Mouse (Mus musculus): ENCODE measurements at regions not wholly inside any gene's neighbourhood (a gene's known extent, or its start where the extent isn't known, plus 50 kb on each side); places are given as distances from the start of the nearest gene placed in this dataset.

GRCm38 (mm10) chr4:40334841-40335240 is 55.6 kb upstream of the Ndufb6 start:
- Histone ChIP-seq H3K4me1 (ENCODE audit: control insufficient read depth in 1 of 2, insufficient read depth in 2 of 2) (no peaks in the 10 kb centered on the region), H3K9me3 (replicated peaks; ENCODE audit: low read length) (peaks cover 4% of the 10 kb centered on the region), H3K4me2 (ENCODE audit: insufficient read depth, low read depth, poor library complexity, severe bottlenecking) (no peak overlapping the region), H3K27ac (ENCODE audit: insufficient read depth, low read depth) (no peak overlapping the region), H3K79me2 (replicated peaks; ENCODE audit: control insufficient read depth, extremely low read depth, insufficient read depth, poor library complexity, severe bottlenecking) (no peaks in the 10 kb centered on the region), H3K4me3 (replicated peaks in 1 of 3; ENCODE audit: low read depth in 2 of 3, low read length in 2 of 3, poor library complexity in 1 of 3) (no peak overlapping the region), H3K36me3 (replicated peaks in 1 of 2; ENCODE audit: control insufficient read depth in 1 of 2, insufficient read depth in 1 of 2, low read length in 1 of 2) (no peaks in the 10 kb centered on the region), H3K27me3 (replicated peaks) (no peaks in the 10 kb centered on the region), H3K9ac (ENCODE audit: insufficient read depth, low read depth) (no peak overlapping the region)
- dilution Hi-C loops (cut with MboI; ENCODE audit: extremely low pct_ligation_motif_present, extremely low pct_unique_long_range_greater_than_20kb, low sequenced_read_pairs) (no loop called here), in situ Hi-C loops (cut with MboI; ENCODE audit: low pct_ligation_motif_present, low pct_unique_long_range_greater_than_20kb, low sequenced_read_pairs) (no loop called here)
- peak; percentile 25 for DNase-seq (ENCODE audit: extremely low read depth)
- no peak for TF ChIP-seq HCFC1 (IDR thresholded peaks at IDR 0.05; ENCODE audit: low read depth, low read length)
- TF ChIP-seq NRF1 (IDR thresholded peaks at IDR 0.05; ENCODE audit: low read depth, low read length), result no peak
- no peak for TF ChIP-seq ZNF384 (IDR thresholded peaks at IDR 0.05; ENCODE audit: low read depth, low read length)
- TF ChIP-seq ZKSCAN1 (IDR thresholded peaks at IDR 0.05; ENCODE audit: borderline replicate concordance, low read depth, low read length), result no peak
- TF ChIP-seq RAD21 (IDR thresholded peaks at IDR 0.05; ENCODE audit: low read depth, low read length), result peak; percentile 29
- TF ChIP-seq MAX (IDR thresholded peaks at IDR 0.05; ENCODE audit: low read length), result no peak
- no peak for TF ChIP-seq ELF1 (IDR thresholded peaks at IDR 0.05; ENCODE audit: low read depth, low read length)
- no peak for TF ChIP-seq KAT2A (IDR thresholded peaks at IDR 0.05; ENCODE audit: insufficient replicate concordance, low read length)
- no peak for TF ChIP-seq GABPA (IDR thresholded peaks at IDR 0.05; ENCODE audit: insufficient replicate concordance, low read depth, low read length)
- TF ChIP-seq SMC3 (IDR thresholded peaks at IDR 0.05; ENCODE audit: low read depth, low read length), result peak; percentile 36
- TF ChIP-seq POLR2A (IDR thresholded peaks at IDR 0.05; ENCODE audit: low read depth, low read length), result no peak
- TF ChIP-seq CTCF (conservative IDR thresholded peaks at IDR 0.05 in 1 of 2, IDR thresholded peaks at IDR 0.05 in 1 of 2; ENCODE audit: low read depth in 2 of 2, low read length in 2 of 2), result peak; percentile 8 to 62; a peak in 2 of 4 replicates

DNA sequence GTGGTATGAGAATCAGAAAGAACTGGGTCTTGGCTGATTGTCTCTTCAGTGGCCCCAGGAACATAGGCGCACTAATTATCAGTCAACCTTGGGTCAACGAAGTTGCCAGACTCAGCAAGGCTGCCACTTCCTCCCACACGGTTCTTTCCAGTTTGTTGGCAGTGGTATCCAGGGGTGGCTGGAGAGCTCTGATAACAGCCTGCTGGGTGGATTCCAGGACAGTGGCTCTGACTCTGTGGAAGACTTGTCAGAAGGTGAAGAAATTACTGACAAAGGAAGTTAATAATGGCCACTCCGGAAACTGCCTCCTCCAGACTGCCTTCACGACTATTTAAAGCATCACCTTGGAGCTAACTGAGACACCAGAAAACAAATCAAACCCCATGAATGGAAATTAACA is 50.5 kb upstream of the Ndufb6 start:
- TF ChIP-seq ZC3H11A (IDR thresholded peaks at IDR 0.05; ENCODE audit: low read depth, low read length) (no peak), TCF12 (IDR thresholded peaks at IDR 0.05; ENCODE audit: low read depth, low read length) (no peak), POLR2AphosphoS2 (IDR thresholded peaks at IDR 0.05; ENCODE audit: low read depth, low read length) (no peak), MEF2A (IDR thresholded peaks at IDR 0.05; ENCODE audit: borderline replicate concordance, low read depth, low read length) (no peak), BHLHE40 (IDR thresholded peaks at IDR 0.05; ENCODE audit: low read depth, low read length) (no peak), RAD21 (IDR thresholded peaks at IDR 0.05; ENCODE audit: low read depth, low read length) (no peak), NRF1 (IDR thresholded peaks at IDR 0.05; ENCODE audit: low read depth, low read length) (no peak), MAX (IDR thresholded peaks at IDR 0.05; ENCODE audit: low read length) (no peak), EP300 (IDR thresholded peaks at IDR 0.05; ENCODE audit: low read length) (no peak), ETS1 (conservative IDR thresholded peaks at IDR 0.05; ENCODE audit: low read depth, low read length) (no peak), KAT2A (IDR thresholded peaks at IDR 0.05; ENCODE audit: insufficient replicate concordance, low read length) (no peak), JUND (conservative IDR thresholded peaks at IDR 0.05; ENCODE audit: low read depth, low read length) (no peak), NELFE (IDR thresholded peaks at IDR 0.05; ENCODE audit: low read depth, low read length) (no peak), ELF1 (IDR thresholded peaks at IDR 0.05; ENCODE audit: low read depth, low read length) (no peak), TBP (conservative IDR thresholded peaks at IDR 0.05; ENCODE audit: low read depth, low read length) (no peak), SMC3 (IDR thresholded peaks at IDR 0.05; ENCODE audit: low read depth, low read length) (no peak), CHD1 (IDR thresholded peaks at IDR 0.05; ENCODE audit: low read depth, low read length) (no peak)
- dilution Hi-C loops (cut with MboI; ENCODE audit: extremely low pct_ligation_motif_present, extremely low pct_unique_long_range_greater_than_20kb, low sequenced_read_pairs) (no loop called here), in situ Hi-C loops (cut with MboI; ENCODE audit: low pct_ligation_motif_present, low pct_unique_long_range_greater_than_20kb, low sequenced_read_pairs) (no loop called here)
- no peak overlapping the region for H3K4me3 ChIP-seq (replicated peaks in 1 of 3; ENCODE audit: low read depth in 2 of 3, low read length in 2 of 3, poor library complexity in 1 of 3)
- H3K4me2 ChIP-seq (ENCODE audit: insufficient read depth, low read depth, poor library complexity, severe bottlenecking), result no peak overlapping the region
- no peaks in the 10 kb centered on the region for H3K36me3 ChIP-seq (replicated peaks in 1 of 2; ENCODE audit: control insufficient read depth in 1 of 2, insufficient read depth in 1 of 2, low read length in 1 of 2)
- H3K79me2 ChIP-seq (replicated peaks; ENCODE audit: control insufficient read depth, extremely low read depth, insufficient read depth, poor library complexity, severe bottlenecking), result no peaks in the 10 kb centered on the region
- no peak overlapping the region for H3K27ac ChIP-seq (ENCODE audit: insufficient read depth, low read depth)
- H3K27me3 ChIP-seq (replicated peaks), result no peaks in the 10 kb centered on the region
- no peaks in the 10 kb centered on the region; a peak in 1 of 4 replicates for H3K4me1 ChIP-seq (ENCODE audit: control insufficient read depth in 1 of 2, insufficient read depth in 2 of 2)
- DNase-seq (ENCODE audit: extremely low read depth), result no peak
- H3K9ac ChIP-seq (ENCODE audit: insufficient read depth, low read depth), result no peak overlapping the region
- no peaks in the 10 kb centered on the region for H3K9me3 ChIP-seq (replicated peaks; ENCODE audit: low read length)
